Comparison of ENCODE assay signal across 8 mouse cellular contexts in the genomic region with DNA sequence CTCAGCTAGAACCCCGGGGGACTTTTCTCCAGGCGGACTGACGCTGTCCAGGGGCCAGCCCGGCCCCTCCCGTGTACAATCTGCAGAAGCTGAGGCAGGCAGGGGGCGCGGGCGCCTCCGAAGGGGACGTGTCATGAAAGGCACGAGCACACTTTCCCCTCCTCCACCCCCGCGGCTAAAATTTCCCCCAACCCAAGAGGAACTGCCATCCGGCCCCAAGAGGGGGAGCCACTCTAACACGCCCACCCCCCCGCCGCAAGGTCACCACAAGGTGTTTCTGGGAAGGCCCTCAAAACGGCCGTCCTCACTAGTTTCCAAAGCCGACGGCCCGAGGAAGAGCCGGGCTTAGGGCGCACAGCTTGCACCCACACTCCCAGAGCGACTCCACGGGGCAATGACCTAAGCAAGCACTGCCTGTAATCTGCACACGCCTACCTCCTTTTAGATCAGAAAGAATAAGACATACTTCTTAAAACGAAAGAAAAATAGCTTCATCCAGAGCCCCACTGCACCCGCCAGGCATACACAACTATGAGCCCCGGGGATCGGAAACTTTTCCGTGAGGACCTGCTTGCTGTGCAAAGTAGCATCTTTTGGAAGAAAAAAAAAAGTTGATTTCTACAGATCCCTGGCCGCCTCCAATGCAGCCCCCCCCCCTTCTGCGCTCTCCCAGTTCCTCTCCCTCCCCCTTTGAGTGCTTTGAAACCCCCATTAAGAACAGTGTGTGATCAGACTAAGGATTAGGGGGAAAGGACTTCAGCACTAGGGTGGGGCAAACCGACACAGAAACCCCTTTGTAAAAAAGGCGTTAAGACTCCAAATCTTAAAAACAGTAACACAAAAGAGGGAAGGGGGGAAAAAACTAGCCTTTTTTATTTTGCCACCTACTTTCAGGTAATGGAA. TPM values are rescaled to one million over a fixed set of nuclear protein-coding genes. Genes with fewer than 3 reads are reported as not detected.
DNase-seq lines count a peak whose midpoint lies in the region; ATAC-seq and TF ChIP-seq lines count a peak whose summit lies in the region.

No protein-coding gene starts in this region.

- H3K27me3 ChIP-seq in forebrain, embryonic 12.5 days, result peaks cover 12% of the 10 kb centered on the region
- no peaks in the 10 kb centered on the region for H3K27me3 ChIP-seq in liver, postnatal 0 days (ENCODE audit: insufficient read depth, low read length)
- H3K27me3 ChIP-seq in neural tube, embryonic 15.5 days (replicated peaks), result no peaks in the 10 kb centered on the region

- WGBS in forebrain, embryonic 12.5 days, result under 1% methylated on average over 36 of the region's 36 CpGs
- 0% methylated on average over 35 of the region's 36 CpGs for WGBS in liver, postnatal 0 days (ENCODE audit: insufficient replicate concordance)
- WGBS in neural tube, embryonic 15.5 days, result under 1% methylated on average over 36 of the region's 36 CpGs

- intact Hi-C loops in heart, postnatal 10 days (cut with DNase I), result loop anchor here (5.0 to 10.0 kb wide), 5 partner anchors 418 to 638 kb away; a partner anchor contains a TSS

- H3K4me3 ChIP-seq in forebrain, embryonic 12.5 days (replicated peaks), result peak overlapping the region; percentile 76
- peak overlapping the region; percentile 64 for H3K4me3 ChIP-seq in liver, postnatal 0 days (ENCODE audit: low read depth, low read length)
- H3K4me3 ChIP-seq in neural tube, embryonic 15.5 days (replicated peaks), result peak overlapping the region; percentile 76

- peak; percentile 79 for DNase-seq in brain, embryonic 14.5 days (ENCODE audit: low read depth)
- peak; percentile 81 to 82 for DNase-seq in heart, postnatal 10 days
- peak; percentile 55 to 74 for DNase-seq in kidney, postnatal 36 days
- peak; percentile 59 for DNase-seq in liver, postnatal 0 days
- peak; percentile 26 to 40 for DNase-seq in thymus, postnatal 10 days (ENCODE audit: low spot score in 2 of 2)

- TF ChIP-seq CTCF in brain, embryonic 14.5 days (IDR thresholded peaks at IDR 0.05; ENCODE audit: borderline replicate concordance, extremely low read depth, insufficient read depth, insufficient read length), result no peak
- TF ChIP-seq CTCF in liver, postnatal 0 days (IDR thresholded peaks at IDR 0.05; ENCODE audit: low read depth), result peak; percentile 23

- peak overlapping the region; percentile 57 for H3K27ac ChIP-seq in forebrain, embryonic 12.5 days
- H3K27ac ChIP-seq in liver, postnatal 0 days (ENCODE audit: low read depth), result peak overlapping the region; percentile 30
- peak overlapping the region; percentile 97 for H3K27ac ChIP-seq in neural tube, embryonic 15.5 days (replicated peaks)

- H3K9me3 ChIP-seq in forebrain, embryonic 12.5 days, result no peaks in the 10 kb centered on the region
- no peaks in the 10 kb centered on the region for H3K9me3 ChIP-seq in liver, postnatal 0 days (ENCODE audit: low read length)
- no peaks in the 10 kb centered on the region for H3K9me3 ChIP-seq in neural tube, embryonic 15.5 days (replicated peaks)

- ATAC-seq in CD4-positive, CD25-positive, alpha-beta regulatory T cell, adult 4 months, result peak; percentile 16
- no peak for ATAC-seq in forebrain, embryonic 12.5 days (ENCODE audit: low FRiP score)
- ATAC-seq in liver, postnatal 0 days, result no peak
- ATAC-seq in neural tube, embryonic 15.5 days (ENCODE audit: low FRiP score), result no peak

- peak overlapping the region; percentile 89 for H3K4me2 ChIP-seq in forebrain, embryonic 12.5 days
- H3K4me2 ChIP-seq in liver, postnatal 0 days (ENCODE audit: low read depth, low read length), result peak overlapping the region; percentile 99
- peak overlapping the region; percentile 98 for H3K4me2 ChIP-seq in neural tube, embryonic 15.5 days

- no peak for TF ChIP-seq EP300 in liver, postnatal 0 days (IDR thresholded peaks at IDR 0.05; ENCODE audit: low read depth)

- H3K36me3 ChIP-seq in forebrain, embryonic 12.5 days (replicated peaks), result peaks cover 6% of the 10 kb centered on the region
- H3K36me3 ChIP-seq in liver, postnatal 0 days (replicated peaks; ENCODE audit: insufficient read depth, low read length), result no peaks in the 10 kb centered on the region; the same call in 1 of the 2 replicates
- H3K36me3 ChIP-seq in neural tube, embryonic 15.5 days, result peaks cover 4% of the 10 kb centered on the region; the same call in 1 of the 2 replicates

- no peak for TF ChIP-seq POLR2A in brain, embryonic 14.5 days (IDR thresholded peaks at IDR 0.05; ENCODE audit: borderline replicate concordance, extremely low read depth, insufficient read depth, insufficient read length, poor library complexity, severe bottlenecking)

- H3K4me1 ChIP-seq in forebrain, embryonic 12.5 days, result peaks cover 26% of the 10 kb centered on the region
- peaks cover 8% of the 10 kb centered on the region; the same call in 1 of the 2 replicates for H3K4me1 ChIP-seq in liver, postnatal 0 days (ENCODE audit: insufficient read depth)
- H3K4me1 ChIP-seq in neural tube, embryonic 15.5 days, result peaks cover 25% of the 10 kb centered on the region

- H3K9ac ChIP-seq in forebrain, embryonic 12.5 days, result peak overlapping the region; percentile 83
- H3K9ac ChIP-seq in liver, postnatal 0 days (replicated peaks), result peak overlapping the region; percentile 69
- peak overlapping the region; percentile 79 for H3K9ac ChIP-seq in neural tube, embryonic 15.5 days (replicated peaks)

RNA-seq across cellular contexts. Expression of a gene that starts 1.4 kb away (rescaled TPM):
- polyA plus RNA-seq in CD4-positive, CD25-positive, alpha-beta regulatory T cell, adult 4 months (2017; shearing (Covaris generic)), result under 1 TPM in 1 of 2 experiments, not detected in 1; 0.29 TPM
- polyA plus RNA-seq in brain, embryonic 14.5 days (2012; rRNA removed), result 11.3 and 20.5 TPM in 2 replicates
- 10.0 and 18.2 TPM in 2 replicates for polyA plus RNA-seq in forebrain, embryonic 12.5 days (2016; fragmentation: Nextera tagmentation; extraction: Ambion mirVana)
- 10 to 100 TPM; 52.3 to 54.4 TPM for total RNA-seq in heart, postnatal 10 days (2021)
- polyA plus RNA-seq in liver, postnatal 0 days (2015; fragmentation: Nextera tagmentation; extraction: Ambion mirVana), result 6.0 and 6.1 TPM in 2 replicates
- polyA plus RNA-seq in neural tube, embryonic 15.5 days (2015; fragmentation: Nextera tagmentation; extraction: Ambion mirVana), result 34.5 and 38.6 TPM in 2 replicates

Comparison
In these comparisons a context has a peak if more than half of its experiments do, and no peak if none do; other contexts are left out.
1. H3K27ac ChIP-seq: peak in every context shown above with its lines; median percentile 97 in neural tube, embryonic 15.5 days; 57 in forebrain, embryonic 12.5 days; 30 in liver, postnatal 0 days.